In the genomic region with DNA sequence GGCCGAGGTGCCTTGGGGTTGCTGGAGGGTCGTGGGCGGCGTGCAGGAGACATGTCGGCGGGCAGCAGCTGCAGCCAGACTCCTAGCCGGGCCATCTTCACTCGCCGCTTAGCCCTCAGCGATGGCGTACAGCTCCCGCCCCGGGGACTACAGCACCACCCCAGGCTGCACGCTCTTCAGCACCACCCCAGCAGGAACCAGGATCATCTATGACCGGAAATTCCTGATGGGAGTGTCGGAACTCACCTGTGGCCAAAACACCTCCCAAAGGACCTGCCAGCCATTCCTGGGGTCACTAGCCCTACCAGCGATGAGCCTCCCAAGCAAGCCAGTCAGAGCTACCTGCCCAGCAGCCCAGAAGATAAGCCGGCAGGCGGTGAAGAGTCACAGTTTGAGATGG, we compare ENCODE assay signal across 14 mouse cellular contexts.
"Had no signal": no experiment of that assay in that cellular context is flagged by ENCODE, and none has a peak within 500 bp of the region (broad histone marks: within the 10 kb centered on the region; RNA-seq: fewer than 3 reads in every experiment).

No protein-coding gene starts in this region.

- H3K4me1 ChIP-seq: kidney, embryonic 15.5 days; limb, embryonic 10.5 days; liver, embryonic 15.5 days; lung, embryonic 15.5 days; midbrain, embryonic 10.5 days had no signal

- H3K4me2 ChIP-seq: kidney, embryonic 15.5 days; liver, embryonic 11.5 days; liver, embryonic 15.5 days; lung, embryonic 15.5 days had no signal

- H3K4me3 ChIP-seq: kidney, embryonic 15.5 days; left cerebral cortex, adult 2 months; limb, embryonic 10.5 days; liver, embryonic 15.5 days; lung, embryonic 15.5 days; midbrain, embryonic 10.5 days had no signal

- H3K9ac ChIP-seq: kidney, embryonic 15.5 days; liver, embryonic 15.5 days; lung, embryonic 15.5 days had no signal

- ATAC-seq: midbrain, embryonic 16.5 days had no signal

- DNase-seq: kidney, adult 11 months; kidney, postnatal 14 days; lung, postnatal 14 days; right cerebral cortex, postnatal 14 days; thymus, adult 18-20 months; thymus, postnatal 14 days had no signal

- H3K27me3 ChIP-seq: kidney, embryonic 15.5 days; liver, embryonic 15.5 days; lung, embryonic 15.5 days had no signal

- H3K9me3 ChIP-seq: kidney, embryonic 15.5 days; limb, embryonic 10.5 days; liver, embryonic 15.5 days; lung, embryonic 15.5 days; midbrain, embryonic 10.5 days had no signal

- H3K27ac ChIP-seq: kidney, embryonic 15.5 days; left cerebral cortex, adult 2 months; limb, embryonic 10.5 days; liver, embryonic 15.5 days; lung, embryonic 15.5 days; midbrain, embryonic 10.5 days had no signal
